In the genomic region with DNA sequence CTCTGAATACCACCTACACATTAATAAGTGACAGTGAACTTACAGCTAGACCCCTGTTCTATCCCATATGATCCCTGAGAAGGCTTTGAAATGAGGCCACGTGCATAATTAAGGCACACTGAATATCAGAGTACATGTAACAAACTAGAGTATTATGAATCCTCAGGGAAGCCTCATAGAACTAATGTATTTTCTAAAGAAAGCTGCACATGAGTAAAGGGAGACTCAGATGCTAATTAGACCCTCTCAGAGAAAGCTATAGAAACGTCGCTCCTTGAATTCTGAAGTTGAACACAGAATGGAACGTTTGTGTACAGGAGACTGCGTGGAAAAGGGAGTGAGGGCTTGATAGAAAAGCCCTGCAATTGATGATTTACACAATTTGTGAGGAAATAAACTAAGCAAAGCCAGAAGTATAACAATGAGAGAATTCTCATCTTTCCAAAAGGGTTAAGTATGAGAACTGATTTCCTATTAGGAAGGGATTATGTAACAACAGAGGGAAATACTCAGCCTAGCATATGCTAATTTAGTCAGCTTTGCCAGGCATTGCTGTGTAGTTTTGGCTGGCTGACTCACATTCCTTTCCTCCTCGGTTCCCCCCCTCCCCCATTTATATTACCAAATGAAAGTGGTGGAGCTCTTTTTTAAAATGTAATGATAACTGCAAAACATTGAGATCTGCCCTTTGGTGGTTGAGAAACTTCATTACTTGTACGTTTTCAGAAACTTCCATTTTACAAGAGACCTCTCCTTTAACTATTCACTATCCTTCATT, we compare ENCODE assay signal across 11 mouse cellular contexts. TPM values are rescaled to one million over a fixed set of nuclear protein-coding genes. Genes with fewer than 3 reads are reported as not detected.
DNase-seq lines count a peak whose midpoint lies in the region; ATAC-seq and TF ChIP-seq lines count a peak whose summit lies in the region.
"Had no signal": no experiment of that assay in that cellular context is flagged by ENCODE, and none has a peak within 500 bp of the region (broad histone marks: within the 10 kb centered on the region; RNA-seq: fewer than 3 reads in every experiment).

No protein-coding gene starts in this region.

- no peaks in the 10 kb centered on the region for H3K27me3 ChIP-seq in lung, embryonic 14.5 days (ENCODE audit: insufficient read depth, low read length)
- H3K27me3 ChIP-seq in hindbrain, embryonic 15.5 days = no peaks in the 10 kb centered on the region
- H3K27me3 ChIP-seq: embryonic facial prominence, embryonic 12.5 days had no signal

- no peak for ATAC-seq in lung, embryonic 14.5 days (ENCODE audit: insufficient read depth)
- peak; percentile 79; the same call in 1 of the 2 replicates for ATAC-seq in hindbrain, embryonic 15.5 days (ENCODE audit: low FRiP score, low read depth)

- intact Hi-C loops in heart, postnatal 36 days (cut with DNase I) = no loop called here

- H3K36me3 ChIP-seq in lung, embryonic 14.5 days (ENCODE audit: insufficient read depth) = no peaks in the 10 kb centered on the region
- H3K36me3 ChIP-seq in hindbrain, embryonic 15.5 days = no peaks in the 10 kb centered on the region
- H3K36me3 ChIP-seq: embryonic facial prominence, embryonic 12.5 days; liver, embryonic 15.5 days had no signal

- no peak overlapping the region for H3K9ac ChIP-seq in lung, embryonic 14.5 days
- no peak overlapping the region for H3K9ac ChIP-seq in hindbrain, embryonic 15.5 days
- H3K9ac ChIP-seq: embryonic facial prominence, embryonic 12.5 days; liver, embryonic 15.5 days had no signal

- TF ChIP-seq CTCF in lung, embryonic 14.5 days (IDR thresholded peaks at IDR 0.05; ENCODE audit: low read depth) = no peak

- no peak overlapping the region for H3K4me3 ChIP-seq in lung, embryonic 14.5 days (ENCODE audit: low read depth, low read length)
- no peak overlapping the region for H3K4me3 ChIP-seq in hindbrain, embryonic 15.5 days
- H3K4me3 ChIP-seq: embryonic facial prominence, embryonic 12.5 days; liver, embryonic 15.5 days had no signal

- WGBS in lung, embryonic 14.5 days = 38% methylated on average over 7 of the region's 7 CpGs
- WGBS in hindbrain, embryonic 15.5 days = 17% methylated on average over 7 of the region's 7 CpGs

- no peaks in the 10 kb centered on the region for H3K9me3 ChIP-seq in lung, embryonic 14.5 days (ENCODE audit: low read depth, low read length)
- H3K9me3 ChIP-seq in hindbrain, embryonic 15.5 days = no peaks in the 10 kb centered on the region
- H3K9me3 ChIP-seq: embryonic facial prominence, embryonic 12.5 days; liver, embryonic 15.5 days had no signal

- peak; percentile 40 for DNase-seq in lung, embryonic 14.5 days
- DNase-seq in lung, postnatal 4 days = no peak
- DNase-seq in cerebellum, postnatal 14 days = peak; percentile 65 to 84
- DNase-seq in retina, postnatal 1 day = peak; percentile 56
- no peak for DNase-seq in heart, postnatal 36 days
- no peak for DNase-seq in heart, adult 9 months (ENCODE audit: low spot score in 2 of 2)
- DNase-seq: gastrocnemius, postnatal 14 days; layer of hippocampus, postnatal 36 days had no signal

- no peak overlapping the region for H3K4me2 ChIP-seq in lung, embryonic 14.5 days
- H3K4me2 ChIP-seq in hindbrain, embryonic 15.5 days = peak overlapping the region; percentile 31
- H3K4me2 ChIP-seq: embryonic facial prominence, embryonic 12.5 days; liver, embryonic 15.5 days had no signal

- H3K27ac ChIP-seq in lung, embryonic 14.5 days (ENCODE audit: low read depth) = no peak overlapping the region
- H3K27ac ChIP-seq in hindbrain, embryonic 15.5 days (replicated peaks) = peak overlapping the region; percentile 60
- H3K27ac ChIP-seq: embryonic facial prominence, embryonic 12.5 days; liver, embryonic 15.5 days had no signal

- H3K4me1 ChIP-seq in lung, embryonic 14.5 days (ENCODE audit: insufficient read depth) = no peaks in the 10 kb centered on the region
- H3K4me1 ChIP-seq in hindbrain, embryonic 15.5 days (replicated peaks) = peaks cover 17% of the 10 kb centered on the region
- H3K4me1 ChIP-seq: embryonic facial prominence, embryonic 12.5 days; liver, embryonic 15.5 days had no signal

RNA-seq across cellular contexts. Expression of a gene that starts 9.6 kb away (rescaled TPM):
- polyA plus RNA-seq in lung, embryonic 14.5 days (2014; fragmentation: Nextera tagmentation; extraction: Ambion mirVana) = 0.51 and 0.66 TPM in 2 replicates
- polyA plus RNA-seq in hindbrain, embryonic 15.5 days (2015; fragmentation: Nextera tagmentation; extraction: Ambion mirVana) = 57.6 and 63.8 TPM in 2 replicates
- total RNA-seq in heart, postnatal 36 days (2021) = under 1 TPM; 0.22 to 0.60 TPM
- polyA plus RNA-seq: liver, embryonic 15.5 days had no signal

Comparison
In these comparisons a context has a peak if more than half of its experiments do, and no peak if none do; other contexts are left out.
1. DNase-seq: peak in lung, embryonic 14.5 days (single experiment), cerebellum, postnatal 14 days (2 of 2) and retina, postnatal 1 day (single experiment); none in lung, postnatal 4 days (0 of 2), heart, postnatal 36 days (0 of 2) and heart, adult 9 months (0 of 2).
2. RNA of a gene that starts 9.6 kb away (polyA plus RNA-seq): 57.6 to 63.8 TPM in hindbrain, embryonic 15.5 days; 0.51 to 0.66 TPM in lung, embryonic 14.5 days; every median in the first group is over 10 times any median in the second.